Mouse (Mus musculus) heart, postnatal 10 days (tissue): Measurements from ENCODE around the gene Ccnd1. TPM values are rescaled to one million over a fixed set of nuclear protein-coding genes. Genes with fewer than 3 reads are reported as not detected.
A peak's percentile ranks its signal among the peaks of the same experiment; 100 is the strongest.
"Not testable (repeated sequence)": the region's sequence is repeated elsewhere in the genome, so short reads cannot be mapped to it uniquely, and the experiment has no call there.

ENCODE experiments used
- DNase-seq, 2 experiments: peaks; one replicate each; pipeline ENCODE4 v3.0.0; 2021
- intact Hi-C: fragments of 180-260 bp; cut with DNase I; formaldehyde crosslinking; loops from one replicate; pipeline ENCODE4 v1.15.1; 2025
- total RNA-seq, 2 experiments: library from RNA; stranded (reverse); gene quantifications; 2 replicates each; pipeline ENCODE4 v1.2.3; 2021

The Ccnd1 gene
- total RNA-seq, 2 experiments from 2014 or later, result 89.8 to 102 TPM

GRCm38 (mm10) chr7:144914296-144914947 is 25.3 kb downstream of the Ccnd1 start:
- intact Hi-C loops, result no loop called here
- no peak for DNase-seq

GRCm38 (mm10) chr7:144912897-144913296 is 26.8 kb downstream of the Ccnd1 start:
- DNase-seq, result no peak
- intact Hi-C loops, result no loop called here

- intact Hi-C loops, result no loop called here
- no peak for DNase-seq
These were observed 28.6 kb downstream of the Ccnd1 start for GRCm38 (mm10) chr7:144911121-144911520.

- no peak for DNase-seq
- intact Hi-C loops, result loop anchor here (10.0 kb wide), 1 partner anchor 424 kb away; no protein-coding TSS in a partner anchor
These were observed 31.0 kb downstream of the Ccnd1 start for GRCm38 (mm10) chr7:144908705-144909104.

GRCm38 (mm10) chr7:144907793-144908192 is 31.9 kb downstream of the Ccnd1 start:
- no peak for DNase-seq

GRCm38 (mm10) chr7:144906708-144907397 is 32.9 kb downstream of the Ccnd1 start:
- DNase-seq, result peak; percentile 58 to 81
- intact Hi-C loops, result loop anchor here (1.0 to 10.0 kb wide), 2 partner anchors 323 to 422 kb away; no protein-coding TSS in a partner anchor

More at GRCm38 (mm10) chr7:144907793-144908192, 31.9 kb downstream of the Ccnd1 start:
- intact Hi-C loops, result loop anchor here (10.0 kb wide), 1 partner anchor 423 kb away; no protein-coding TSS in a partner anchor

- not testable (repeated sequence) for DNase-seq
- intact Hi-C loops, result loop anchor here (10.0 kb wide), 1 partner anchor 421 kb away; no protein-coding TSS in a partner anchor
These were observed 34.2 kb downstream of the Ccnd1 start for GRCm38 (mm10) chr7:144905514-144905913.

GRCm38 (mm10) chr7:144898506-144898905 is 41.2 kb downstream of the Ccnd1 start:
- DNase-seq, result no peak

GRCm38 (mm10) chr7:144896294-144897218 is 43.2 kb downstream of the Ccnd1 start, which contains the start of gene Fgf15:
Gene Fgf15 (plus strand): TSS chr7:144896531.
- peak in 1 of 2 experiments; percentile 12 for DNase-seq
- intact Hi-C loops, result loop anchor here (5.0 kb wide), 1 partner anchor 114 kb away; no protein-coding TSS in a partner anchor

More at GRCm38 (mm10) chr7:144898506-144898905, 41.2 kb downstream of the Ccnd1 start:
- intact Hi-C loops, result loop anchor here (5.0 kb wide), 1 partner anchor 116 kb away; no protein-coding TSS in a partner anchor

GRCm38 (mm10) chr7:144895305-144896111 is 44.2 kb downstream of the Ccnd1 start:
- DNase-seq, result peak; percentile 71 to 81
- intact Hi-C loops, result loop anchor here (2.0 to 5.0 kb wide), 2 partner anchors 113 to 311 kb away; no protein-coding TSS in a partner anchor

GRCm38 (mm10) chr7:144894706-144895105 is 45.0 kb downstream of the Ccnd1 start:
- no peak for DNase-seq
- intact Hi-C loops, result loop anchor here (1.0 to 5.0 kb wide), 3 partner anchors 96 to 310 kb away; no protein-coding TSS in a partner anchor

GRCm38 (mm10) chr7:144894191-144894590 is 45.5 kb downstream of the Ccnd1 start:
- DNase-seq, result peak; percentile 24 to 53
- intact Hi-C loops, result loop anchor here (1.0 to 2.0 kb wide), 2 partner anchors 96 to 309 kb away; no protein-coding TSS in a partner anchor

GRCm38 (mm10) chr7:144892322-144892721 is 47.4 kb downstream of the Ccnd1 start:
- intact Hi-C loops, result no loop called here
- no peak for DNase-seq

- DNase-seq, result no peak
- intact Hi-C loops, result no loop called here
These were observed 47.9 kb downstream of the Ccnd1 start for GRCm38 (mm10) chr7:144891863-144892262.

- DNase-seq, intact Hi-C loops: not testable (repeated sequence)
These were observed 49.1 kb downstream of the Ccnd1 start for GRCm38 (mm10) chr7:144890661-144891060.

- intact Hi-C loops, result no loop called here
- no peak for DNase-seq
These were observed 51.0 kb downstream of the Ccnd1 start for GRCm38 (mm10) chr7:144888564-144889299.

- intact Hi-C loops, result no loop called here
These were observed 52.1 kb downstream of the Ccnd1 start for GRCm38 (mm10) chr7:144887672-144888071.

GRCm38 (mm10) chr7:144883106-144883505 is 56.6 kb downstream of the Ccnd1 start:
- intact Hi-C loops, result no loop called here
- no peak for DNase-seq

More at GRCm38 (mm10) chr7:144887672-144888071, 52.1 kb downstream of the Ccnd1 start:
- no peak for DNase-seq
